8 mouse cellular contexts compared by ENCODE assay signal in the genomic region with DNA sequence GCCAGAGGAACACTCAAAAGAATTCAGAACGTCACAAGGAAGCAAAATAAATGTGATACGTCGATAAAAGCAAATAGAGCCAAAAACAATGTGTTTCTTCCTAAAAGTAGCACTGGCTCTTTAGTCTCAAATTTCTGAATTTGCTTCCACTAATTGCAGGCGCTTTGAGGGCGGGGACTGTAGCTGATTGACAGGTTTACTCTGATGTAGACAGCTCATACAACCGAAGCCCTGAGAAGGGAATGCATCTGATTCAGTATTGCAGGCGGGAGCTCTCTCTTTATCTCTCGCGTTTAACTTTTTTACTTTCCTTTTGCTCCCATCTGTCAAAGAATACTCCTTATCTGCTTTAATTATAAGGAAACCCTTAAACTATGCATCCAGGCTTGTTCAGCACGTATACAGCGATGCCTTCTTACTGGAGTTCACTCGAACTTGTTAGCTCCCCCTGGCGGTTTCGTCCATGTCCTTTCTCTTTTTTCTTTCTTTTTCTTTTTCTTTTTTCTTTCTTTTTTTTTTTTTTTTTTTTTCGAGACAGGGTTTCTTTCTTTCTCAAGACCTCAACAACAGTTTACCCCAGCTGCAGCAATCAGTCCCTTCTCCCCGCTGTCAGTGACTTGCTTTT.
DNase-seq lines count a peak whose midpoint lies in the region; ATAC-seq and TF ChIP-seq lines count a peak whose summit lies in the region.

No protein-coding gene starts in this region.

- peak; percentile 72; the same call in 1 of the 2 replicates for ATAC-seq in limb, embryonic 13.5 days (ENCODE audit: low FRiP score, low read depth)
- ATAC-seq in midbrain, embryonic 13.5 days: peak; percentile 62; the same call in 1 of the 2 replicates
- ATAC-seq in stomach, embryonic 16.5 days (ENCODE audit: insufficient read depth, low FRiP score): no peak

- 20% methylated on average over 16 of the region's 16 CpGs for WGBS in spleen, adult 2 months
- 26% methylated on average over 16 of the region's 16 CpGs for WGBS in heart, embryonic 10.5 days
- WGBS in limb, embryonic 13.5 days: 23% methylated on average over 16 of the region's 16 CpGs
- WGBS in midbrain, embryonic 13.5 days: 33% methylated on average over 16 of the region's 16 CpGs
- WGBS in stomach, embryonic 16.5 days: 19% methylated on average over 16 of the region's 16 CpGs

- H3K36me3 ChIP-seq in spleen, adult 2 months (ENCODE audit: control insufficient read depth, insufficient read depth, low read length): no peaks in the 10 kb centered on the region
- no peaks in the 10 kb centered on the region for H3K36me3 ChIP-seq in heart, embryonic 10.5 days
- H3K36me3 ChIP-seq in limb, embryonic 13.5 days: no peaks in the 10 kb centered on the region
- no peaks in the 10 kb centered on the region for H3K36me3 ChIP-seq in midbrain, embryonic 13.5 days
- H3K36me3 ChIP-seq in stomach, embryonic 16.5 days (ENCODE audit: control insufficient read depth, insufficient read depth, low read length): no peaks in the 10 kb centered on the region

- TF ChIP-seq POLR2A in spleen, adult 2 months (IDR thresholded peaks at IDR 0.05; ENCODE audit: low read depth, low read length): no peak
- TF ChIP-seq POLR2A in cortical plate, adult 2 months (IDR thresholded peaks at IDR 0.05; ENCODE audit: extremely low read depth, insufficient read depth, low read length): no peak

- no peaks in the 10 kb centered on the region for H3K27me3 ChIP-seq in spleen, adult 2 months (ENCODE audit: control insufficient read depth, insufficient read depth, low read length)
- no peaks in the 10 kb centered on the region for H3K27me3 ChIP-seq in heart, embryonic 10.5 days (ENCODE audit: insufficient read depth, poor library complexity, severe bottlenecking)
- no peaks in the 10 kb centered on the region for H3K27me3 ChIP-seq in limb, embryonic 13.5 days
- H3K27me3 ChIP-seq in midbrain, embryonic 13.5 days: no peaks in the 10 kb centered on the region
- H3K27me3 ChIP-seq in stomach, embryonic 16.5 days (ENCODE audit: control insufficient read depth, insufficient read depth, low read length): no peaks in the 10 kb centered on the region

- TF ChIP-seq CTCF in spleen, adult 2 months (IDR thresholded peaks at IDR 0.05; ENCODE audit: extremely low read depth, insufficient read depth, insufficient read length, insufficient replicate concordance): no peak; the same call in 1 of the 2 replicates
- peak; percentile 56; the same call in 1 of the 2 replicates for TF ChIP-seq CTCF in cortical plate, adult 2 months (IDR thresholded peaks at IDR 0.05; ENCODE audit: extremely low read depth, insufficient read depth, low read length)

- H3K4me2 ChIP-seq in limb, embryonic 13.5 days (replicated peaks): peak overlapping the region; percentile 51
- peak overlapping the region; percentile 45 for H3K4me2 ChIP-seq in midbrain, embryonic 13.5 days (replicated peaks)
- H3K4me2 ChIP-seq in stomach, embryonic 16.5 days (ENCODE audit: low read depth, low read length): peak overlapping the region; percentile 53

- H3K4me1 ChIP-seq in spleen, adult 2 months (ENCODE audit: control insufficient read depth, insufficient read depth, insufficient read length): no peaks in the 10 kb centered on the region
- no peaks in the 10 kb centered on the region for H3K4me1 ChIP-seq in cortical plate, adult 2 months (ENCODE audit: control insufficient read depth, insufficient read depth, low read length)
- H3K4me1 ChIP-seq in heart, embryonic 10.5 days: 0 out of 2 replicates have a peak, but pooled peaks cover 4% of the 10 kb centered on the region
- H3K4me1 ChIP-seq in limb, embryonic 13.5 days: peaks cover 3% of the 10 kb centered on the region; the same call in 1 of the 2 replicates
- no peaks in the 10 kb centered on the region for H3K4me1 ChIP-seq in midbrain, embryonic 13.5 days (replicated peaks)
- H3K4me1 ChIP-seq in stomach, embryonic 16.5 days (ENCODE audit: control insufficient read depth, insufficient read depth, low read length): no peaks in the 10 kb centered on the region

- DNase-seq in spleen, adult 2 months (ENCODE audit: low read depth in 1 of 2, low spot score in 2 of 2): peak; percentile 18 to 27
- DNase-seq in spleen, adult 12 weeks (ENCODE audit: low spot score): no peak
- no peak for DNase-seq in heart, embryonic 10.5 days (ENCODE audit: low spot score)
- DNase-seq in kidney, adult 8-10 months: peak; percentile 24 to 52

- H3K4me3 ChIP-seq in spleen, adult 2 months (ENCODE audit: extremely low read depth, insufficient read depth, insufficient read length): no peak overlapping the region
- no peak overlapping the region for H3K4me3 ChIP-seq in cortical plate, adult 2 months (ENCODE audit: insufficient read depth, low read length)
- H3K4me3 ChIP-seq in heart, embryonic 10.5 days: peak overlapping the region; percentile 49
- H3K4me3 ChIP-seq in limb, embryonic 13.5 days: peak overlapping the region; percentile 19; the same call in 1 of the 2 replicates
- H3K4me3 ChIP-seq in midbrain, embryonic 13.5 days (replicated peaks): peak overlapping the region; percentile 24
- peak overlapping the region; percentile 43 for H3K4me3 ChIP-seq in stomach, embryonic 16.5 days (replicated peaks; ENCODE audit: low read length)

- no peak overlapping the region for H3K27ac ChIP-seq in spleen, adult 2 months (ENCODE audit: insufficient read depth, low read length)
- no peak overlapping the region for H3K27ac ChIP-seq in cortical plate, adult 2 months (ENCODE audit: insufficient read depth, low read length)
- H3K27ac ChIP-seq in heart, embryonic 10.5 days: no peak overlapping the region
- H3K27ac ChIP-seq in limb, embryonic 13.5 days: no peak overlapping the region
- no peak overlapping the region for H3K27ac ChIP-seq in midbrain, embryonic 13.5 days
- H3K27ac ChIP-seq in stomach, embryonic 16.5 days (ENCODE audit: low read length): no peak overlapping the region

- no peak overlapping the region for H3K9ac ChIP-seq in limb, embryonic 13.5 days
- H3K9ac ChIP-seq in midbrain, embryonic 13.5 days (replicated peaks): no peak overlapping the region
- peak overlapping the region; percentile 48; the same call in 1 of the 2 replicates for H3K9ac ChIP-seq in stomach, embryonic 16.5 days (ENCODE audit: low read length)

- H3K9me3 ChIP-seq in heart, embryonic 10.5 days: no peaks in the 10 kb centered on the region
- no peaks in the 10 kb centered on the region for H3K9me3 ChIP-seq in limb, embryonic 13.5 days
- H3K9me3 ChIP-seq in midbrain, embryonic 13.5 days: no peaks in the 10 kb centered on the region
- H3K9me3 ChIP-seq in stomach, embryonic 16.5 days (replicated peaks; ENCODE audit: control insufficient read depth, low read length): no peaks in the 10 kb centered on the region

Comparison
In these comparisons a context has a peak if more than half of its experiments do, and no peak if none do; other contexts are left out.
1. DNase-seq: peak in spleen, adult 2 months (2 of 2) and kidney, adult 8-10 months (2 of 2); none in spleen, adult 12 weeks (single experiment) and heart, embryonic 10.5 days (single experiment).
2. H3K4me3 ChIP-seq: peak in heart, embryonic 10.5 days (single experiment), limb, embryonic 13.5 days (single experiment), midbrain, embryonic 13.5 days (single experiment) and stomach, embryonic 16.5 days (single experiment); none in spleen, adult 2 months (single experiment) and cortical plate, adult 2 months (single experiment).
3. Peak in every context shown above with its lines, with median percentiles within 50 percentile points of each other: H3K4me2 ChIP-seq.